Mouse (Mus musculus): ENCODE measurements around the gene Flnc. TPM values are rescaled to one million over a fixed set of nuclear protein-coding genes. Genes with fewer than 3 reads are reported as not detected.
"Not testable (repeated sequence)": the region's sequence is repeated elsewhere in the genome, so short reads cannot be mapped to it uniquely, and the experiment has no call there.

Gene Flnc
- total RNA-seq (2021) = 1 to 10 TPM; 1.1 to 1.2 TPM

DNA sequence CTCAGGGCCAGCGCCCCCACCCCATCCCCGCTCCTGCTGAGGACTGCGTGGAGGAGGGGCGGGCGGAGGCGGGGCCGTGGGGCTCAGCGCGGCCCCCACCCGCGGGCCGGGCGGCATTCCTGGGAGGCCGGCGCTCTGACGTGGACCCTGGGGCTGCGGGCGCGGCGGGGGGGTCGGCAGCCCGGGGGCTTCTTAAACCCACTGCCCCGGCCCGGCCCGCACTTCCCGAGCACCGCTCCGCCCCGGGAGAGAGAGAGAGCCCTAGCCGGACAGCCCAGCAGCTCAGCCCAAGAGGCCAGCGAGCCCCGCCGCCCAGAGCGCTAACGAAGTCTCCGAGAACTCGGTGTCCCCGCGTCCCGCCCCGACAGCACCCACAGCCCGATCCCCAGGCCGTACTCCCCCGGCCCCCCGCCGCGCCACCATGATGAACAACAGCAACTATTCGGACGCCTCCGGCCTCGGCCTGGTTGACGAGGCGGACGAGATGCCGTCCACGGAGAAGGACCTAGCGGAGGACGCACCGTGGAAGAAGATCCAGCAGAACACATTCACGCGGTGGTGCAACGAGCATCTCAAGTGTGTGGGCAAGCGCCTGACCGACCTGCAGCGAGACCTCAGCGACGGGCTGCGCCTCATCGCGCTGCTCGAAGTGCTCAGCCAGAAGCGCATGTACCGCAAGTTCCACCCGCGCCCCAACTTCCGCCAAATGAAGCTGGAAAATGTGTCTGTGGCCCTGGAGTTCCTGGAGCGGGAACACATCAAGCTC is at the start of gene Flnc:
Gene Flnc (plus strand): TSS at position 219 of the 766 bp plus-strand sequence.
- DNase-seq = no peak

DNA sequence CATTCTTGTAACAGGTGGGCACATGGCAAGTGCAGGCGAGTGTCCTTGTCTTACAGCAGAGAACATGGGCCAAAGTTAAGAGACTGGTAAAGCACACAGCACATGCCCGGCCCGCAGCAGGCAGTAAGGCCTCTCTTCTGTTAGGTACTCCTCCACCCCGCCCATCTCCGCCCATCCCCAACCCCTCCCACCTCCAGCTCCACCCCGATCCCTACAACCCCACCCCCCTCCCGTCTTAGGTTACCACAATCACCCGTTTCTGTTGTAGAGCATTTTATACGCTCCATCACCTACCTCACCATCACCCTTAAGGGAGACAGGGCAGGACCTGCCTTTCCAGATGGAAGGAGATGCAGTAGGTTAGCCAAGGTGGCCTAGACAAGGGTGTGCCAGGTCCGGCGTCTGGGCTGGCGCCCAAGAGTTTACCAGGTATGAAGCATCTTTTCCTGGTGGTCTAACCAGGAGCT is 45.0 kb upstream of the Flnc start, which contains the start of gene Opn1sw:
Gene Opn1sw (minus strand): TSS at position 417 of the 467 bp plus-strand sequence.
- DNase-seq = no peak

DNA sequence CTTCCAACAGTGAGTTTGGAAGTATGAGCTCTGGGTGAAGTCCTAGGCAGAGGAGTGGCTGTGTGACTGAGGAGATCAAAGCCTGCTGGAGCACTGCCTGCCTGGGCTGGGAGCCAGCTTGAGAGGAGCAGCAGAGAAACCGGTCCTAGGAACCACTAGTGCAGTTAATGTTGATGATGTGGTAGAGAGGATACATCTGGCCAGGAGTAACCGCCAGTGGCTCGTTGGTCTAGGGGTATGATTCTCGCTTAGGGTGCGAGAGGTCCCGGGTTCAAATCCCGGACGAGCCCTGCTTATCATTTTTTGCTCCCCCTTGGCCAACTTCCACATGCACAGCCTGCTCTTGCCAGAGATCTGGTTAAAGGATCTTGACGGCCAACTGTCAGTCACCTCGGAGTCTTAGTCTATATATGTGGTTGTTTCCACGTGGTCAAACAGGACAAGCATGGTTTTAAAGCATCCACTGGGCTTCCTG is 44.4 kb upstream of the Flnc start:
- DNase-seq = peak; percentile 71 to 81

DNA sequence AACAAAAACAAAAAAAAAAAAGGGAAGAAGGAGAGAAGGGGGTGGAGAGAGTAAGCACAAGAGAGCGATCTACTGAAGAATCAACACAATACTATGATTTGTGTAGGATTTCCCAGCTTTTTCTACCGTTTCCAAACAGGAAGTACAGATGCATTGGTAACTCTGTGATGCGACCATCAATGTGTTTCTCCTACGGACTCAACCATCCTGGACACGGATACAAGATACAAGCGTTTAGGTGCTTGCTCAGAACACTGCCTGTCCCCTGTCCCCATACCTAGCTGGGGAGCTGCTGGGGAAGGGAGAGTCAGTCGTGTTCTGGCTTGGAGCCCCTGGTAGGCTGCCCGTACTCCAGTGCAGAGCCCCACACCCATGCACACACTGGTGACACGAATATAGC is 43.6 kb upstream of the Flnc start:
- DNase-seq = no peak

DNA sequence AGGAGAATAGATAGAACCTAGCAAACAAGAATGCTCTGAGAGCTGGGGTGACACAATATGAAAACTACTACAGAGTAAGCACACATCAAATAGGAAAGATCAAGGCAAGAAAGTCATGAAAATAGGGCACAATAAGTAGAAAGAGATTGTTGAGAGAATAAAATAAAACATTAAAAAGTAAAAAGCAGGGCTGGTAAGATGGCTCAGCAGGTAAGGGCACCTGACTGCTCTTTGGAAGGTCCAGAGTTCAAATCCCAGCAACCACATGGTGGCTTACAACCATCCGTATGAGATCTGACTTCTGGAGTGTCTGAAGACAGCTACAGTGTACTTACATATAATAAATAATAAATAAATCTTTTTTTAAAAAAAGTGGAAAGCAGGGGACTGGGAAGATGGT is 42.6 kb upstream of the Flnc start:
- DNase-seq = not testable (repeated sequence)

DNA sequence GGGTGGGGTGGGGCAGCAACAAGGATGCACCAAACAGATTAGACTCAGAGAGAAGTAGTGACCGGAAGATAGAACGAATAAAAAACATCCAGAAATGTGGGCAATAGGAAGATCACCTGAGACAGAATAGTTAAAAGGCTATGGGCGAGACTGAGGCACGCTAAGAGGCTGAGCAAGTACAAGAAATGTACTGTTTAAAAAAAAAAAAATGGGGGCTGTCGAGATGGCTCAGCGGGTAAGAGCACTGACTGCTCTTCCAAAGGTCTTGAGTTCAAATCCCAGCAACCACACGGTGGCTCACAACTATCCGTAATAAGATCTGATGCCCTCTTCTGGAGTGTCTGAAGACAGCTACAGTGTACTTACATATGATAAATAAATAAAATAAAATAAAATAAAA is 41.8 kb upstream of the Flnc start:
- not testable (repeated sequence) for DNase-seq

DNA sequence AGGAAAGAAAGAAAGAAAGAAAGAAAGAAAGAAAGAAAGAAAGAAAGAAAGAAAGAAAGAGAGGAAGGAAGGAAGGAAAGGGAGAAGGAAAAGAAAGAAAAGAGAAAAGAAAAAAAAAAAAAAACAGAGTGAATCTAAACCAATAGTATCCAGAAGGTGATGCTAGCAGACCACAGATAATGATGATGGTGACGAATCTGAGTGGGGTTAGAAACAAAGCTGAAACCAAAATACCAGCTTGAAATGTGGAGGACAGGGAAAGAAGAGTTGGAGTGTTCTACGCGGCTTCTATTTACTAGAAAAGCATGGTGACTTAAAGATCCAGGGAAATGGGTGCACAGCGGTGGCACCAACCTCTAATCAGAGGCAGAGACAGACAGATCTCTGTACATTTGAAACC is 41.3 kb upstream of the Flnc start:
- no peak for DNase-seq

DNA sequence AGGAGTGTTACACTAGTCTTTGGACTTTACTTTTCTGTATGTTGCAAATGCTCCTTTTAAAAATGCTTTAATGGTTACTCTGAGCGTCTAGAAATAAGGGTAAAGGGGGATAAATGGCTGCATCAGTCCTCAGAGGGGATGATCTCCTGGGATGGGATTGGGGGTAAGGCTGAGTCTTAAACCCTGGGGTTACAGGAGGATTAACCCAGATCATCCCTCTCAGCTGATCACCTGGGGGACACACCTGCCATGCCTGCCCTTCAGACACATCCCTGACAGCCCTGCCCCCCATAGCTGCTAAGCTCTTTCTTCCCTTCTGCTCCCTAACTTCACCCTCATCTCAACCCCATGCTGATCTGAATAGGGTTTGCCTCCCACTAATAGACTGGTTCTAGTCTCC is 38.8 kb upstream of the Flnc start:
- DNase-seq = no peak

DNA sequence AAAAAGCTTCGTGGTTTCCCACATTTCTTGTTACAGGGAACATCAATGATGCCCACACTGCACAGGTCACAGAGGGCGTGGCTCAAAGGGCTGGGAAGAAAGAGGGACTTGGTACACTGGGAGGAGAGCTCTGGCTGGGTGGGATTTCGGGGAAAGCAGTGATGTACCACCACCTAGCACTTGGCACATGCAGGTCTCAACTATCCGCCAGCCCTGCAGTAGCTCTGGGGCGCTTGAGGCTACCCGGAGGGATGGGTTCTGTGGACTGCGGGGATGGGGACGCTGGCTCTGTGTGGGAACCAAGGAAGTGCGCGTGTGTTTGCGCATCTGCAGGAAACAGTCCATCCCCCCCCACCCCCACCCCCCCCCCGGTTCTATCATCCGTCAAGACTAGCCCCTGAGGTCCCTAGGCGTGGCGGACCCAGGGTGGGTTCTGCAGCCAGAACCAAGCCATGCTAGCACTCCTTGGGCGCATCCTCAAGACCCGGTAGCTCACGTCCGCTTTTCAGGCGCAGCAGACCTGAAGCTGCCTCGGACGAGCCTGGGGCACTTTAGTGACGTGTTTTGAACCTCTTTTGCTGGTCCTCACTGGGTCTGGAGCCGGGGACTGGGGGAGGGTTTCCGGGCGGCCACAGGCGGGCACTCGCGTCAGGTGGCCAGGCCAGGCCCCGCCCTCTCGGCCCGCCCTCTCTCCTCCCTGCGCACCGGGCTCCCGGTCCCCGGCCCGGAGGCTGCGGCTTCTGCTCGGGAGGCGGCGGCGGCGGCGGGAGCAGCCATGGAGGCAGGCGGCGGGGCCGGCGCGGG is 36.9 kb upstream of the Flnc start, which contains the start of gene Ccdc136:
Gene Ccdc136 (plus strand): TSS at position 400 of the 804 bp plus-strand sequence.
- DNase-seq = peak; percentile 77 to 80

DNA sequence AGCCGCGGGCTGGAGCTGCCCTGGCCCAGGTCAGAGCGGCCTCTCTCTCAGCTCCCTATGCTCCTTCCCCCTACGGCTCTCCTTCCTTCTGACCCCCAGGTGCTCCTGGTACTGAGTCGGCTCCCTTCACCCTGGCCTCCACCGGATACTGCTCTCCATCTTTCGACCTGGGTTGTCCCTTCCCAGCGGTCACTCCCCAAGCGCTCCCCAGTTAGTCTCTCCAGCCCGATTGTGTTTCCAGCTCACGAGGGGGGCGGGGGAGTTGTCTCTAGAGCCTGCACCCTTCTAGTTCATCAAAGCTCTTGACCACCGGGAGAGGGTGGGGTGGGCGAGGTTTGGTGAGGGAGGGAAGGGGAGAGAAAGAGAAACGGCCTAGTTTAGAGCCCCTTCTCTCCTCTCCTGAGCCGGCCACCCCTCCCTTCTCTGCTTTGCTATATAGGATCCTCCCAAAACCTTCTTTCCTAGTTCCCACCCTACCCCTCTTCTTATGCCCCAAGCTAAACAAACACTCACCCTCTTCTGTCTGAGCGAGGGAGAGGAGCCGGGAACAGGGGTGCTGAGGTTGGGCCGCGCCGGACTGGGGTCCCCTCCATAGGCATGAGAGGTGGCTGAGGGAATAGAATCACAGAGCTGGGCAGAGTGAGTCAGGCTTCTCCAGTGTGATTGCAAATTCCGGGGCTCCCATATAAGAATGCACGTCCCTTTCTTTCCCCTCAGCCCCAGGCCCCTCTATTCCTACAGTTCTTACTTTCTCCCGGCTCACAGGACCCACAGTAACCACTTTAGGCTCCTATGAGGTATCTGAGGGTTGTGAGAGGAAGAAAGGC is 36.1 kb upstream of the Flnc start:
- DNase-seq = peak in 1 of 2 experiments; percentile 15

DNA sequence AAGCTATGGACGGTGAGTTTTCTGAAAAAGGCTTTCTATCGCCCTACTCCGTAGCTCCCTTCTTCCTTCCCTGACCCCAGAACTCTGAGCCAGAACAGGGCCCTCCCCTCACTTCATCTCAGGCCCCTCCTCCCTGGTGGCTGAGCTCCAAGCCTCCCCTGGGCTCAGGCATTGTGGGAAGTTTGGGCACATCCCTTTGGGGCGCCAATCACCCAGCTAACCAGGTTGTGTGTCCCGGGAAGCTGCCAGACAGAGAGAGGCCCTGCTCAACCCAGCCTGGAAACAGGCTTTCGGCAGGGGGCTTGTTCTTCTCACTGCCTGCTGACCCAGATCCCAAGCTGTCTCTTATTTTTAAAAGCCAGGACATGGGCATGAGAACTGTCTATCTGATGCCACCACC is 35.5 kb upstream of the Flnc start:
- peak; percentile 45 to 46 for DNase-seq

DNA sequence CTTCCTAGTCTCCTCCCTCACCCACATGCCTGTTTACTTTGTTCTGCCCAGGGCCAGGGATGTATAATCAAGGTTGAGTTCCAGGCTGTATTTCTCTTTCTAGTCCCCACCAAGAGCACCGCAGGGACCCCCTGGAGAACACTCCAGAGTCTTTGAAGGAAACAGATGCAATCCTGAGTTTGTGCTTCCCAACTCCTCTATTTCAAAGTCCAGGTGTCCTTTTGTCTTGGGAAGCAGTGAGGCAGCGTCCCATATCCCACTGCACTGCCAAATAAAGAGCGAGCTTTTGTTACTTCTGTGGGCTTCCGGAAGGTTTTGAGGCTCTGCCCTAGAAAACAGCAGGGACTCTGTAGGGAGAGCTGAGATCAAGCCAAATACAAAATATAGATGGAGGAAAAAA is 33.2 kb upstream of the Flnc start:
- DNase-seq = no peak

DNA sequence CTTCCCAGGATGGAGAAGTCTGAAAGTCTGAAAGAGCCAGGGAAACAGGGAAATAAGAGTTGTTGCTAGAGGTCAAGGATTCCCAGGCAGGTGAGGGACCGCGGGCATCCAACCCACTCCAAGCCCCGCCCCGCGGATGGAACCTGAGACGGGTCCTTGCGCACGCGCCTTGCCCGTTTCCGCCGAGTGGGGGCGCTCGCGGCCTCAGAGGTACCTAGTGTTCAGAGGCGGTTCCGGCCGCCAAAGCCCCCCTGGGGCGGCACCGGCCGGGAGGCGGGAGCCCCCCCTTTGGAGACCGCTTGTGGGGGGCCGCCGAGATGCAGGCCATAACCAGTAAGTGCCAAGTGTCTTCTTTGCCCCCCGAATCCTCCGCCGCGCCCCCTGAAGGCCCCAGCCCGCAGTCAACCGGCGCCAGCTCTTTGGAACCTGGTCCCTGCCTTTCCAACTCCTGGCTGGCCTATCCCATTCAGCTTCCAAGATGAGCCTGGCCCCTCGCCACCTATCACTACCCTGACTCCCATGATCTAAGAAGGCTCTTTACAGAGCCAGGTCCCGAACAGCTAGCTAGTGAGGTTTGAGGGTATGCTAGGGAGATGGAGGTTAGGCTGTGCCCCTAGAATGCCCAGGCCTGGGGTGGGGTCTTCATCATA is 30.2 kb upstream of the Flnc start:
- DNase-seq = no peak

DNA sequence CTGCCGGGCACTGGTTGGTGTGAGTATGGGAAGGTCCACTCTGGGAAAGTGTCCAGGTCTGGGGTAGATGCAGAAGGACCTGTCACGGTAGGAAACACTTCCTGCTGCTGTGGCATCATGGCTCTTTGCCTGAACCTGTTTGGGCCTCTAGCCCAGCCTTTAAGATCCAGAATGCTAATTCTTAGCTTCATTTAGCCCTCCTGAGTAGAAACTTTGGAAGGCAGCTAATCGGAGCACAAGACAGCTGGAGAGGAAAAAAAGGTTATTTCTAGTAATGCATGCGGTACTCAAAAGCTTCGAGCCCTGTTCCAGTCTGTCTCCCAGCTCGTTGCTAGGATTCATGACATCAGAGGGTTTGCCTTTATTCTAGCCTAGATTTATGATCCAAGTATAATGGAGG is 26.6 kb upstream of the Flnc start:
- DNase-seq = no peak

DNA sequence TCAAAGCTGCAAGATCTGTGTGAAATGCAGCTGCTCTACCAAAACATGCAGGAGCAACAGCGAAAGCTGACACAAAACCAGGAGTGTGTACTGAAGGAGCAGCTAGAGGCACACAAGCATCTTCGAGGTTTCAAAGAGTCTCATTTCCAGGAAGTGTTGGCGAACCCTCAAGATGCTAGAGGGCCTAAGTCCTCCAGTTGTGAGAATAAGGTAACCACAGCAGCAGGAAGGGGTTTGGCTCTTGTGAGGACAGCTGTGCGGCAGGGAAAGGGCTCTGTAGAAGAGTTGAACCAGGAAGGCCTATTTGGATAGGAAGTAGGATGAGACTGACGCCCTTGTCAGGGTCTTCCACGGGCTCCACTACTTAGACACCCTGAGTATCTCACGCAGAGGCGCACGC is 17.6 kb upstream of the Flnc start:
- DNase-seq = no peak

DNA sequence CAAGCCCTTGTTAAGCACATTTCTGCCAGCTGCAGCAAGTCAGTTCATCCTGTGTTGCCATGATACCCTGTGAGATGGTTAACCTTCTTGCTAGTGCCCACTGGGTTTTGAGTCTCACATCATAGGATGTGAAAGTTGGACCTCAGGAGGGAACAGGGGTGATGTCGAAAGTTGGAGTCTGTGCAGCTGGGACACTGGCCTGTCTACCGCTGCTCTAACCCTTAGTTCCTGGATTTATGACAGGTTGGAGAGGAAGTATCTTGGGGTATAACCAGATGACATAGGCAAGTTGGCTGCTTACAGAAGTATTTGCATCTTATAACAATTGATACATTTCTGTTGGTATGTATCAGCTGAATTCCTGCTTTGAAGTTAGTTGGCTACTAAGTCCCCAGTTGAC is 12.5 kb upstream of the Flnc start:
- DNase-seq = no peak

DNA sequence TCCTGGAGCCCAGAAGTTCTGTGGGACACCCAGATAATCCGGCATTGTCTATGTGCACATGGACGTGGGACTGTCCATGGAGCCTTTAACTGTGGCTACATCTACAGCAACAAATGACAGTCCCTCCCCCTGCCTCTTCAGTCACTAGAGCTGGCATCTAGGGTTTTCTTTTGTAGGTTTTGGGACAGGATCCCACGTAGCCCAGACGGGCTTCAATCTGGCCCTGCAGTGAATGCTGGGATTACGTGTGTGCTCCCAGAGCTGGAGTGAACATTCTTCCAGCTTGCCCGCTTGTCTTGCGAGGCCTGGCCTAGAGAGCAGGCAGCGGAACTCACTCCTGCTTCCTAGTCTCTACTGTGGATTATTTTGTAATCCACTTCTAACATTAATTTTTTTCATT is 7.9 kb upstream of the Flnc start:
- no peak for DNase-seq

DNA sequence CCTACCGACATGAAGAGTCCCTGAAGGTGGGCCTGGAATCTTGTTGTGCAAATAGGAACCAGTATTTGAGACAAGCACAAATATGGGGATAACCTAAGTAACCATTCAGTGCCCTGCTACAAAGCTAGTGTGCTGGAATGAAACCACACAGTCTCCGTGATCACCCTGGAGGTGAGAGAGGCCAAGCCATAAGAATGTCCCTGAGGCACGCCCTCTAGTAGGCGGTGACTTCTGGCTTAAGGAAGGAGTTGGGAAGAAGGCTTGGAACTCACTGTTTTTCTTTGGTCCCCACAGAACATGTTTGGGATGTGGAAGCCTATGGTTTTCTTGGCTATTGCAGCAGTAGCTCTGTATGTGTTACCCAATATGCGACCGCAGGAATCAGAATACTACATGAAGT is 6.7 kb upstream of the Flnc start:
- no peak for DNase-seq

DNA sequence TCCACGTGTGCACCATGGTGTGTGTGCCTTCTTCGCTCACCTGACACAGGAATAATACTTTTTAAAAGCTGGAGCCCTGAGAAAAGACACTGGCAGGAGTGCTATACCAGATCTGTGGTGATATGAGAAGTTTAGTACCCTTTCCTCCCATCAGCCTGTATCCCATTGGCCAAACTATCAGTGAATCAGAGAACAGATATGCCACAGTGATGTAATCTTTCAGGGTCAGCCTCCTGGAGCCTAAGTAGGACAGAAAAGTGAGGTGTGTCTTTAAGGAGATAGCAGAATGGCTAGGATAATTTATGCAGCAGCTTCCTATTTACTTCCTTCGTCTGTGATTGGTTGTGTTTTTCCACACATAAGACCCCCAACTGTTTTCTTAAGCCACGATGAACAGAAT is 4.9 kb upstream of the Flnc start:
- no peak for DNase-seq

DNA sequence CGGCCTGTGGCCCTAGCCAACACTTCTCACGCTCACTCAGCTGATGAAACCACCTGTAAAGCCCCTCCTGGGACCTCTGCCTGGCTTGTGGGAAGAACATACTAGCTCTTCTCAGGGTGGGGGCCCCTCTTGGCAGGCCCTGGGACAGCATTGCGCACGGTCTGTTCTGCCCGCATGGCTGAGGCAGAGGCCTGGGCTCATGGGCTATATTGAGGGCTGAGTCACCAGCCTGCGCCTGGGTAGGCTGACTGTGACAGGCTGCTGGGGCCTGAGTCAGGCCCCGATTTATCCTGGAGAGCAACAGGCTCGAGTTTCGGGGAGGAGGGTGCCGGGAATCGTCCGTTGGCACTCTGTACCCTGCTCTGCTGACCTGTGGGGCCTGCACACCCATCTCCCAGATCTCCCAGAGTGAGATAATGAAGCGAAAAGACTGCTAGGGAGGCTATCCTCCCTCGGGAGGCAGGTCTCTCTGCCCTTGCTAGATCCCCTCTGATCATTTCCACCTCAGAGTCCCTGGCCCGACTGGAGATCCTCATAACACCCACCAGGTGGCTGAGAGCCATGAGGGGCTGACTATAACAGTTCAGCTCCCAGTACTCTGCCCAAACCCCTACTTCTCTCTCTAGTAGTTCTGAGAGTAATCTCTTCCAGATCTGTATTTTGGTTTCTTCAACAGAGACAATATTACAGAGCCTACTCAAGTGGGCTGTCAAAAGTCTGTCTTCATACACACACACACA is 2.2 kb upstream of the Flnc start:
- no peak for DNase-seq

DNA sequence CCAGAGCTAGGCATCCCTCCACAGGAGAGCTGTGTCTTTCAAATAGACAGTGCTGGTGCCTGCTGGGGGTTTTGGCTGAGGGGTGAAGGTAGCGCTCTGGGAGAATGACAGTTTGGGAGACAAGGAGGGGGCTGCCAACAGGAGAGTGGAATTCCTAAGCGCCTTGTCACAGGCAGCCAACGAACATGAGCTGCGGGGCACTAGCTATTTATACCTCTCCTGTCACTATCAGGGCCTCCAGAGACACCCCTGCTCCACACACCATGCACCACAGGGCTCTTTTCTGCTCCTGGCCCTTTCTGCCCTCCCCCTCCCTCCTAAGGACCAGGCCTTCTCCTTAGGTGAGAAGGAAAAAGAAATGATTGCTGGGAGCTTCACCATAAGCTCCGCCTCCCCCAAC is 1.6 kb upstream of the Flnc start:
- DNase-seq = no peak

All from layer of hippocampus, postnatal 36 days (tissue).